Mouse (Mus musculus) adrenal gland, postnatal 36 days (tissue): ENCODE measurements around the gene Fktn. TPM values are rescaled to one million over a fixed set of nuclear protein-coding genes. Genes with fewer than 3 reads are reported as not detected.

Experiments used
- DNase-seq, 2 experiments: peaks; one replicate each; pipeline ENCODE4 v3.0.0; 2021; ENCODE audit warnings: mixed read lengths in 1 of 2
- total RNA-seq, 2 experiments: library from RNA; stranded (reverse); gene quantifications; 2 replicates each; pipeline ENCODE4 v1.2.3; 2021

The Fktn gene
- total RNA-seq, 2 experiments from 2014 or later: 12.7 to 18.1 TPM

DNA sequence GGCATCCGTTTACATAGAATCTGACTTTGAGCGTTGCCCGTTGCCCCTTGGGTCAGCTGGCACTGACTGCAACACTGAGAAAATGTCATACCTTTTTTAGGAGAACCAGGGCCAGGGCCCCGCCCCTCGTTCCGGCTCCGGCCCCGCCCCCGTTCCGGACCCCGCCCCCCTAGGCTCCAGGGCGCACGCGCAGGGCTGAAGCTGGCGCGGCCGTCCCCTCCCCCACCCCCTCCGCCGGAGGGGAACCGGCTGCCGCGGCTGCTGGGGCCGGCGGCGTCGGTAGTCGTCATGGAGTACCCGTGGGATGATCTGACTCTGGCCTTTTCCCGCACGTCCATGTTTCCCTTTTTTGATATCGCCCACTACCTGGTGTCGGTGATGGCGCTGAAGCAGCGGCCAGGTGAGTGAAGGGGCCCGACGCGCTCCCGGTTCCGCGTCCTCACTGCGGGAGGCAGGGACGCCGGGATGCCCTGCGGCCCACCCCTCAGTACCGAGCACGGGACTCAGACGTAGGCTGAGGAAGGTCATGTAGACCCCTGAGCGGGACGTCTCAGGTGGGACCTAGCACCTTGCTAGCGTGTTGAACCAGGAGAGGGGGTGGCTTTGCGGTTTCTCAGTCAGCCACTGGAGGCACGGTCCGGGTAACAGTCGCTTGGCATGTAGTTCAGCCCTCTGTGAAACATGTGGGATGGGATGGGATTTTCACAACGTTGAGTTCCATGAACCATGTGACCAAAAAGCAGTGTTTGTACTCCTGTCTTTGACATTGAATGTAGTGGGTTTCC is 112.2 kb downstream of the Fktn start, which contains the start of gene Tmem38b:
TSS of gene Tmem38b (plus strand) at position 225 of the 785 bp plus-strand sequence.
- DNase-seq: peak; percentile 84 to 92

DNA sequence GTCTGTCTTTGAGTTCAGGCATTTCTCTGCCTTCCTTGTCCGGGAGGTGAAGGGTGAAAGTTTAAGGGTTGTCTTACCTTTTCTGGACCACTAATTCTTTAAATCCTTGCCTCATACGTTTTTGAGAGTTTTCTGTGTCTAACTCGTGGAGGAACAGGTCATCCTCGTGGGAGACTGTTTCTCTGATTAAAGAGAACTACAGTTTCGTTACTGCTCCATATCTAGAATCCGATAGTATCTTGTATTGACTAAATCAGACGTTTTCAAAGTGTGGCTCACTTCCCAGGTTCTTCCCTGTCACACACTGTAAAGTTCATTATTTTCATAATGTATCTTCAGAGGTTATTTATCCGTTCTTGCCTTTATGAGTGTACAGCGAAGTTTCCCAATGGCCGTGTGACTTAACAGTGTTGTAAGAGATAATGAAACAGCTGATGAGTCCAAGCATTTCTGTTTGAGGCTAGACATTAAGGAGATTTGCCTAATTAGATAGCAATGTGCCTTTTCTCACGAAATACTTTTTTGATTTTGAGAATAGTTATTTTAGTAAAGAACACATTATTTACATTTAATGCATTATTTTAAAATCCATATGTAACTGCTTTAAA is 112.9 kb downstream of the Fktn start:
- no peak for DNase-seq

Other genes with a start within 250 kb of the Fktn start
- gene Fsd1l, start 82.5 kb upstream of the Fktn start, total RNA-seq: 10 to 100 TPM in 1 of 2 experiments, 1 to 10 TPM in 1; 4.9 to 10.9 TPM
- not detected for gene Tal2, start 65.7 kb downstream of the Fktn start, total RNA-seq
- 10 to 100 TPM; 17.7 to 33.5 TPM for gene Tmem38b, start 112.0 kb downstream of the Fktn start, total RNA-seq